Mouse (Mus musculus): Measurements from ENCODE around the gene Gm21834. TPM values are rescaled to one million over a fixed set of nuclear protein-coding genes. Genes with fewer than 3 reads are reported as not detected.

Gm21834 gene
- total RNA-seq (2015) = not detected in 2 replicates
- total RNA-seq (2017) = not detected in 2 replicates

GRCm38 (mm10) chr17:57742119-57742518 is at the start of gene Gm21834:
Gene Gm21834 (minus strand): TSS chr17:57742219.
- no peak for ATAC-seq (ENCODE audit: poor library complexity, severe bottlenecking)

GRCm38 (mm10) chr17:57788161-57788799 is 46.3 kb upstream of the Gm21834 start:
- no peak for ATAC-seq (ENCODE audit: poor library complexity, severe bottlenecking)

GRCm38 (mm10) chr17:57770904-57771303 is 28.9 kb upstream of the Gm21834 start:
- no peak for ATAC-seq (ENCODE audit: poor library complexity, severe bottlenecking)

GRCm38 (mm10) chr17:57768622-57769610 is 26.9 kb upstream of the Gm21834 start, which contains the start of gene Cntnap5c:
Gene Cntnap5c (plus strand): TSS chr17:57769570.
- ATAC-seq (ENCODE audit: poor library complexity, severe bottlenecking) = no peak

- no peak for ATAC-seq (ENCODE audit: poor library complexity, severe bottlenecking)
Measured at GRCm38 (mm10) chr17:57767306-57767705, 25.3 kb upstream of the Gm21834 start.

- no peak for ATAC-seq (ENCODE audit: poor library complexity, severe bottlenecking)
Measured at GRCm38 (mm10) chr17:57758033-57758432, 16.0 kb upstream of the Gm21834 start.

GRCm38 (mm10) chr17:57694791-57695190 is 47.2 kb downstream of the Gm21834 start:
- no peak for ATAC-seq (ENCODE audit: poor library complexity, severe bottlenecking)

Other genes with a start within 250 kb of the Gm21834 start
- not detected in 2 replicates for gene Vmn2r120, start 196.7 kb downstream of the Gm21834 start, total RNA-seq (2015)
- not detected in 2 replicates for gene Vmn2r120, start 196.7 kb downstream of the Gm21834 start, total RNA-seq (2017)
- gene Cntnap5c, start 27.4 kb upstream of the Gm21834 start, total RNA-seq (2015) = not detected in 2 replicates
- gene Cntnap5c, start 27.4 kb upstream of the Gm21834 start, total RNA-seq (2017) = not detected in 2 replicates

Measured in megakaryocyte, adult 5-6 weeks (primary cell).